Mouse (Mus musculus) liver, embryonic 15.5 days (tissue): ENCODE data around the gene Btbd9. TPM values are rescaled to one million over a fixed set of nuclear protein-coding genes. Genes with fewer than 3 reads are reported as not detected.

Experiments
- ATAC-seq: fragments of 200-750 bp; cut with Nextera tagmentation; 2 replicates; pipeline ENCODE4 v1.8.0; 2017; ENCODE audit warnings: moderate number of reproducible peaks, mild to moderate bottlenecking, moderate library complexity; ENCODE audit not compliant: insufficient read depth
- H3K27ac ChIP-seq: fragments of 300-500 bp; sonication (generic); replicated peaks from 2 replicates; pipeline ENCODE4 v1.5.1; 2015; ENCODE audit warnings: mild to moderate bottlenecking, inconsistent platforms
- H3K27me3 ChIP-seq: fragments of 300-500 bp; sonication (generic); 2 replicates; pipeline ENCODE4 v1.6.1; 2015; ENCODE audit warnings: mild to moderate bottlenecking, inconsistent platforms
- H3K36me3 ChIP-seq: fragments of 300-500 bp; sonication (generic); replicated peaks from 2 replicates; pipeline ENCODE4 v1.6.1; 2015; ENCODE audit warnings: moderate library complexity, mild to moderate bottlenecking, inconsistent platforms
- H3K4me1 ChIP-seq: fragments of 300-500 bp; sonication (generic); replicated peaks from 2 replicates; pipeline ENCODE4 v1.6.1; 2015; ENCODE audit warnings: inconsistent platforms
- H3K4me2 ChIP-seq: fragments of 300-500 bp; sonication (generic); 2 replicates; pipeline ENCODE4 v1.6.1; 2015; ENCODE audit warnings: moderate library complexity, mild to moderate bottlenecking, inconsistent platforms
- H3K4me3 ChIP-seq: fragments of 300-500 bp; sonication (generic); replicated peaks from 2 replicates; pipeline ENCODE4 v1.5.1; 2015; ENCODE audit warnings: mild to moderate bottlenecking, inconsistent platforms
- H3K9ac ChIP-seq: fragments of 300-500 bp; sonication (generic); 2 replicates; pipeline ENCODE4 v1.6.1; 2015; ENCODE audit warnings: moderate library complexity, mild to moderate bottlenecking, inconsistent platforms
- H3K9me3 ChIP-seq: fragments of 300-500 bp; sonication (generic); replicated peaks from 2 replicates; pipeline ENCODE4 v1.6.1; 2016; ENCODE audit warnings: inconsistent platforms
- WGBS: fragments of 180-500 bp; shearing (Covaris S2); methylation state at CpG from one replicate; pipeline ENCODE4 v1.1.7; 2015; ENCODE audit warnings: mixed read lengths; ENCODE audit not compliant: insufficient replicate concordance; 5-methylcytosine and 5-hydroxymethylcytosine counted together
- polyA plus RNA-seq: library from polyadenylated mRNA; unstranded; fragments of >200 nt; fragmentation: Nextera tagmentation; extraction: Ambion mirVana; gene quantifications from 2 replicates; pipeline ENCODE4 v1.2.1, GENCODE M21; 2015

Btbd9 gene
- polyA plus RNA-seq, 1 experiment from 2014 or later: 12.2 TPM

DNA sequence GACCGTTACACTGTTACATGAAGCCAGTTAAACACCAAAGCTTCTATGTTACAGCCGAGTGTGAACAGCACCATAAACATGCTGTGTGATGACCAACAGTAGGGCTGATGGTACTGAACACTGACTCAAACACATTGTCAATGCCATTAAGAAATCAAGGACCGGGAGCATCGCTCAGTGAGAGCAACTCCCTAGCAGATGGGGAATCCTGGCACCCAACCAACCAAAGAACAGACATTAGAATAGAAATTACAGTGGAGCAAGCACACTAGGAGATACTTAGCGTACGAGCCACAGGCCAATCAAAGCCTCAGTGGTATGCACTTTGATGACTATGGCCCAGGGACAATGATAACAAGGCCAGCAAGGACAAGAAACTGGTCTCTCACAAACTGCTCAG, 303.5 kb downstream of the Btbd9 start:
- no peak for ATAC-seq
- WGBS: 65% methylated on average over 6 of the region's 6 CpGs
- Histone ChIP-seq H3K4me3 (no peak overlapping the region), H3K9me3 (no peaks in the 10 kb centered on the region), H3K4me2 (no peak overlapping the region), H3K4me1 (0 out of 2 replicates have a peak, but pooled peaks cover 8% of the 10 kb centered on the region), H3K9ac (no peak overlapping the region), H3K36me3 (no peaks in the 10 kb centered on the region), H3K27me3 (no peaks in the 10 kb centered on the region), H3K27ac (no peak overlapping the region)

DNA sequence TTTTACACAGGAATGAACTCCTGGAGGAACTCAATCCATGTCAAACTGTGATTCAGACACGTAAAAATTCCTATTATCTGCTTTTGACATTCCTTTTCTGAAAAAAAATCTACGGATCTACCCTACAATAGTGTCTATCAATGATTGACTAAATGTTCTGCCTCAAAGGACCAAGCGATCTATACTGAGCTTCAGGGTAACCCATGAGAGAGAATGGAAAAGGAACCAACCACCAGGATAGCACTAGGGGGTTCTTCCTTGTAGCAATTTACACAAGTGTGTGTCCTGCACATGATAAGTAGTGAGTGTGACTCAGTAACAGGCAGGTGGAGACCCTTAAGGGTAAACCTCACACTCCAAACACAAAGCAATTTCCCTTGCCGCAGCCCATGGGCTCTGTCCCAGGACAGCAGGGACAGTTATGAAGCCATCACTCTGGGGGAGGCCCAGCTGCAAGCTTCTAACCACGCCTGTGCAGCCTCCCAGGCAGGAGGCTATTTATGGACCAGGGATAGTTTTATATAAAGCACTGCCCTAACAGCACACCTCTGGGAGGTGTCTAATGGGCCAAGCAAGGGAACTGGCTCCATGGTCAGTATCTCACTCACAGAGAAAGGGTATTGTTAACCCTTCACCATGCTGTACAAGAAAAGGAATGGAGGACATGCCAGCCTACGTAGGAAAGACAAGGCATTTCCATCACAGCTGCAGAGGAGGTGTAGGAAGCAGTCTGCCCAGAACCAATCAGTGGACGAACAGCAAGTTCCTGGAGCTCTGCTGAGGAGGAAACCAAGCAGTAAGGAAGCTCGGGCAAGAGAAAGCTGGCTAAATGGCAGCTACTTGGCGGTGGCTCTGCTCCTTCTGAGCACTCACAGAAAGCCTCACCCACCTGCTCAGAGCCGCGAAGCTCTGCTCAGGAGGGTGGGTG, 306.9 kb downstream of the Btbd9 start:
- no peak overlapping the region for H3K4me3 ChIP-seq
- 0 out of 2 replicates have a peak, but pooled peaks cover 8% of the 10 kb centered on the region for H3K4me1 ChIP-seq
- no peaks in the 10 kb centered on the region for H3K27me3 ChIP-seq
- H3K36me3 ChIP-seq: no peaks in the 10 kb centered on the region
- 54% methylated on average over 11 of the region's 11 CpGs for WGBS
- no peak for ATAC-seq
- H3K9me3 ChIP-seq: no peaks in the 10 kb centered on the region
- H3K27ac ChIP-seq: no peak overlapping the region
- H3K4me2 ChIP-seq: no peak overlapping the region
- no peak overlapping the region for H3K9ac ChIP-seq

DNA sequence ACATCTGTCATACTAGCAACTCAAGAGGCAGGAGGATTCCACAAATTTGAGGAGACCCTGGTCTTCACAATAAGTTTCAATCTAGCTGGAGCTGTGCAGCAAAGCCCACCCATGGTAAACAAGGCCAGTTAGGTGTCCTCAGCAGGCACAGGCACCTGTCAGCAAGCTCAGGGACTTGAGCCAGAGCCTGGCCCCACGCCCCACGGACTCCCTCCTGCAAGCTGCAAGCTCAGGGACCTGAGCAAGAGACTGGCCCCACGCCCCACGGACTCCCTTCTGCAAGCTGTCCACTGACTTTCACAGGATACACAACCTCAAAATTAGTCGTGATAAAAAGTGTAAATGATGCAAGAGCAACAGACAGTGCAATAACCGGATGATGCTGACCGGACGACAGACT, 307.8 kb downstream of the Btbd9 start:
- H3K9me3 ChIP-seq: no peaks in the 10 kb centered on the region
- no peak for ATAC-seq
- 0 out of 2 replicates have a peak, but pooled peaks cover 8% of the 10 kb centered on the region for H3K4me1 ChIP-seq
- H3K36me3 ChIP-seq: no peaks in the 10 kb centered on the region
- H3K9ac ChIP-seq: no peak overlapping the region
- no peak overlapping the region for H3K4me3 ChIP-seq
- H3K27me3 ChIP-seq: no peaks in the 10 kb centered on the region
- 78% methylated on average over 8 of the region's 8 CpGs for WGBS
- H3K27ac ChIP-seq: no peak overlapping the region
- no peak overlapping the region for H3K4me2 ChIP-seq

DNA sequence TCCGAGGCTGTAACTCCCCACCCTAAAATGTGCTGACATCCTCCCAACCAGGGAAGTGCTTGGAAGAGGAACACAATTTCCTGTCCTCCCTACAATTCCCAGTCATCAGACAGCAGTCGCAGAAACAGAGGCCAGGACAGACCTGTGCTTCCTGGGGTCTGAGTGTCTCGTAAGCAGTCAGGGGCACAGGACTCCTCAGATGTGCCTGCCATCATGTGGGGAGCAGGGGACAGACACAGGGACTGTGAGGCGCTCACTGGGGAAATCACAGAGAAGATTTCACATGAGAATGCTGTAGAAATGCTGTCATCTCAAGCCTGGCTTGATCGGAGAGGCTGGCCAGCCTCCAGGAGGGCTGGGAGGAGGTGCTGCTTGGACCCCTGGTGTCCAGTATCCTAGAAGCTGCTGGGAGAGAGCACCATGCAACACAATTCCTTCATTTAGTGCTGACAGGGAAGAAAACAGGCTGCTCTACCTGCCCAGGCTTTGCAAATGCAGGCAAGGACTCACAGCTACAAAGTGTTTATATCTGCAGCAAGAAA, 308.8 kb downstream of the Btbd9 start:
- Histone ChIP-seq H3K4me3 (no peak overlapping the region), H3K27ac (no peak overlapping the region), H3K4me1 (0 out of 2 replicates have a peak, but pooled peaks cover 8% of the 10 kb centered on the region), H3K36me3 (no peaks in the 10 kb centered on the region), H3K27me3 (no peaks in the 10 kb centered on the region), H3K9ac (no peak overlapping the region), H3K4me2 (no peak overlapping the region), H3K9me3 (no peaks in the 10 kb centered on the region)
- whole genome bisulfite sequencing: 72% methylated on average over 5 of the region's 5 CpGs
- ATAC-seq: no peak

DNA sequence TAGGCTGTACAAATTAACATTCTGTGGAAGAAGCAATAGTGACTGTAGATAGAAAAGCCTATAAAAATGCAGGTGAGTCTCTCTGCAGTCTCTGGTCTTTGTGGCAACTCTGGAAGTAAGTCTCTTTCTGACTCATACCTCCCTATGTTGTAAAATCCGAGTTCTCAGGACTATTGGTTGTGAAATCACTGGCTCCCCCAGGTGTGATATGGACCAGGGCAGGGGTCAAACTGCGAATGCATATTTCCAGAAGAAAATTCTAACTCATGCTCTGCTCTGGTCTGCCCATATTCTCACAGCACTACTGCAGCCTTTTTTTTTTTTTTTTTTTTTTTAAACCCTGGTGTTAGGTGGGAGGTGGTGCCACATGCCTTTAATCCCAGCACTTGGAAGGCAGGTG, 312.8 kb downstream of the Btbd9 start:
- no peak overlapping the region for H3K27ac ChIP-seq
- 61% methylated on average over 2 of the region's 2 CpGs for WGBS
- ATAC-seq: no peak

DNA sequence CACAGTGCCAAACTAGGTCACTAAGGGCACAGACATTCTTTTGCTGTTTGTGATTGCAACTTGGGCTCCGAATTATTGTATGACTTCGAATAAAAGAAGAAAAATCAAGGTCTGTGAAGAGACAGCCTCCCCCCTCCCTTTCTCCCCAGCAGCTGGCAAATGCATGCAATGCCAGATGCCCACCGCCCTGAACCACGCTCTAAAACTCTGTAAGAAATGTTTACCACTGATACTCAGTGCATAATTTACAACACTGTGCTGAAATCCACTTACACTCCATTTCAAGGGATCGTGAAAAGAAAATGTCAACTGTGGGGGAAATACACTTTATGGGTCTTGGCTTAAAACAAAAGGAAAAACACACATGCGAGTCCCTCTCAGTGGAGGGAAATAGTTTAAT, 313.3 kb downstream of the Btbd9 start:
- 72% methylated on average over 6 of the region's 6 CpGs for WGBS
- no peak overlapping the region for H3K4me3 ChIP-seq
- H3K36me3 ChIP-seq: no peaks in the 10 kb centered on the region
- no peak overlapping the region for H3K27ac ChIP-seq
- no peaks in the 10 kb centered on the region for H3K9me3 ChIP-seq
- 0 out of 2 replicates have a peak, but pooled peaks cover 6% of the 10 kb centered on the region for H3K4me1 ChIP-seq
- no peak for ATAC-seq
- no peaks in the 10 kb centered on the region for H3K27me3 ChIP-seq
- no peak overlapping the region for H3K4me2 ChIP-seq
- no peak overlapping the region for H3K9ac ChIP-seq

More for the DNA sequence above, 312.8 kb downstream of the Btbd9 start:
- Histone ChIP-seq H3K4me1 (0 out of 2 replicates have a peak, but pooled peaks cover 6% of the 10 kb centered on the region), H3K36me3 (no peaks in the 10 kb centered on the region), H3K4me3 (no peak overlapping the region), H3K9me3 (no peaks in the 10 kb centered on the region), H3K4me2 (no peak overlapping the region), H3K9ac (no peak overlapping the region), H3K27me3 (no peaks in the 10 kb centered on the region)

DNA sequence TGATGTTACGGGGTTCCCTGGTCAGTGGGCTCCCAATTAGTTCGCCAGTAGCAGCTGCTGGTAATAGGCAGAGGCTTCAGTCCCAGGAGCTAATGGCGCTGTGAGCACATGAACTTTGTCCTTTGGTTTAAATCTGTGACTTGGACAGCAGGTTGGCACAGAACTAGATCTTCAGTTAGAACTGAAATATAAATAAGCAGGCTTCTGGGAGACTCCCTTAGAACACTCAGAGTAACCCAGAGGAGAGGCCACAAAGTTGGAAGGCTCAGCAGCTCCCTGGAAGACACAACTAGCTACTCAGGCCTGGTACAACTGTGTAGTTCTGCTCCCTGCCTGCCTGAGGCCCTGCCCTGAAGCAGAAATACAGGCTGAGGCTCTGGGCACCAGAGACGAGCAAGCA, 313.8 kb downstream of the Btbd9 start:
- H3K27me3 ChIP-seq: no peaks in the 10 kb centered on the region
- no peak overlapping the region for H3K4me3 ChIP-seq
- H3K36me3 ChIP-seq: no peaks in the 10 kb centered on the region
- H3K9ac ChIP-seq: no peak overlapping the region
- H3K4me2 ChIP-seq: no peak overlapping the region
- H3K4me1 ChIP-seq: 0 out of 2 replicates have a peak, but pooled peaks cover 6% of the 10 kb centered on the region
- WGBS: 65% methylated on average over 4 of the region's 4 CpGs
- ATAC-seq: no peak
- H3K9me3 ChIP-seq: no peaks in the 10 kb centered on the region
- H3K27ac ChIP-seq: no peak overlapping the region

DNA sequence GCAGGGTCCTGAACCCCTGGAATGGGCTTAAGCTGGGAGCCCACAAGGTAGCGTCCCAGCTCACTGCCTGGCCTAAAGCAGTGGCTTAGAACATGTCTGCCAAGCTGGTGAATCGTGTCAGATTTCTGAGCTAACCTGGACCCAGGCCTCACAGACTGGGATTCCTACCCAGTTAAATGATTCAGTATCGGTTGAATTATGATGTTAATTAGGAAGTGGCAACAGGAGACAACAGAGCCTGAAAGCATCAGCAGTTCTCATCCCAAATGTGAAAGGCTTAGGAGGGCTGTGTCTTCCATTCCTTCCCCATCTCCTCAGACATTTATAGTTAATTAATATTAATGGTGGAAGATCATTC, 314.3 kb downstream of the Btbd9 start:
- no peaks in the 10 kb centered on the region for H3K9me3 ChIP-seq
- WGBS: 63% methylated on average over 3 of the region's 3 CpGs
- no peaks in the 10 kb centered on the region for H3K27me3 ChIP-seq
- 0 out of 2 replicates have a peak, but pooled peaks cover 6% of the 10 kb centered on the region for H3K4me1 ChIP-seq
- no peak overlapping the region for H3K27ac ChIP-seq
- ATAC-seq: no peak
- no peak overlapping the region for H3K4me3 ChIP-seq
- no peak overlapping the region for H3K4me2 ChIP-seq
- no peaks in the 10 kb centered on the region for H3K36me3 ChIP-seq
- no peak overlapping the region for H3K9ac ChIP-seq

DNA sequence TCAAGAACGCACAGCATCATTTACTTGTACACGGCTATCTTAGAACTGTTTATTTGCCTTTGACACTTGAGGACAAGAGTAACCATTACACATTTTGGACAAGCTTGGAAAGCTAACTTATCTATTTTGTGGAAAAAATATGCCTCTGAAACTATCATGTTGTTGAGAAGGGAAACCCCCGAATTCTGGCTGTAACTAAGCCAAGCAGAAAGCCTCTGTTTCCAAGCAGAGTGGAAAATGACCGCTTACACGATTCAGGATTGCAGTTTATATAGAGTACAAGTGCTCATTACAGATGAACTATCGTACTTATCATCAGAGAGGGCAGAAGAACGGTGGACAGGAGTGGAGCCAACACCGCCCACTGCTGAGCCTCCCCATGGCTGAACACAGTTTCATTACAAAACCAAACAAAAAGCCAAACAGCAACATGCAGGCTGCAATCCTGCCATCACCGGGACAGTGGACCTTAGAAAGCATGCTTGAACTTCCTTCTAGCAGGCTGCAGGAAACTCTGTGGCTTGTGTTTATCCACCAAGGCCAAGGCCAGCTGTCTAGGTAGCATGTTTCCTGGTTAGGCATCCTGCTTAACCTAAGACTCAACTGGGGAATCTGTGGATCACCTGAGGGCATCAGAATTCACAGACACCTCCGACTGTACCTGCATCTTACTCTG, 314.8 kb downstream of the Btbd9 start:
- H3K27ac ChIP-seq: no peak overlapping the region
- H3K4me2 ChIP-seq: no peak overlapping the region
- H3K4me1 ChIP-seq: 0 out of 2 replicates have a peak, but pooled peaks cover 6% of the 10 kb centered on the region
- H3K27me3 ChIP-seq: no peaks in the 10 kb centered on the region
- WGBS: 55% methylated on average over 10 of the region's 10 CpGs
- H3K4me3 ChIP-seq: no peak overlapping the region
- ATAC-seq: no peak
- no peak overlapping the region for H3K9ac ChIP-seq
- H3K9me3 ChIP-seq: no peaks in the 10 kb centered on the region
- H3K36me3 ChIP-seq: no peaks in the 10 kb centered on the region

DNA sequence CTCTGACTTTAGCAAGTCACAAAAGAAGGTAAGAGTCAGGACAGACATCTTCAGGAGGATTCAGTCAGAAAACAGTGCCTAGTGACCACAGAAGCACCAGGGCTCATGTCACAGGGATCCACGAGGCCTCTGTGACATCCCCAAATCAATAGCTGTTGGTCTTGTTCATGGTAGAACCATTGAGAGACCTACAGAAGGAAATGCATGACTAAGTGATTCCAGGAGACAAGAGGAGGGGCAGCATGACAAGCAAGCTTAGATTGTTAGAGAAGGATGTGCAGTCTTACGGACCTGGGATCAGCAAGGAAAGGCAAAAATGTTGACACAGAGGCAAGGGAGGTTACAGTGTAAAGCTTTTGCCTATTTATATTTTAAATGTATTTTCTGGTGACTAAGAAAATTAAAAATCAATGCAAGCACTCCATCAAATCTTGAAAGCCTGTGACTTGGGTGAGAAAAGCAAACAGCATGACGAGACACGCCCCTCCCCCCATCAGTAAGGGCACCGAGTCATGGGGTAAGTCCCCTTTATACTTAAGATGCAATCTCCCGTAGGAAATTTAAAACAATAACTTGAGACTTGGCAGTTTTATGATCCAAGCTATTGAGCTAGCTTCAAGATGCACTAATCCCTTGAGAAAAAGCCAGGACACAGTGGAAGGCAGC, 315.5 kb downstream of the Btbd9 start:
- Histone ChIP-seq H3K27me3 (no peaks in the 10 kb centered on the region), H3K27ac (no peak overlapping the region), H3K4me2 (no peak overlapping the region), H3K36me3 (no peaks in the 10 kb centered on the region), H3K4me3 (no peak overlapping the region), H3K9ac (no peak overlapping the region), H3K4me1 (0 out of 2 replicates have a peak, but pooled peaks cover 6% of the 10 kb centered on the region), H3K9me3 (no peaks in the 10 kb centered on the region)
- ATAC-seq: no peak
- 54% methylated on average over 6 of the region's 6 CpGs for WGBS

DNA sequence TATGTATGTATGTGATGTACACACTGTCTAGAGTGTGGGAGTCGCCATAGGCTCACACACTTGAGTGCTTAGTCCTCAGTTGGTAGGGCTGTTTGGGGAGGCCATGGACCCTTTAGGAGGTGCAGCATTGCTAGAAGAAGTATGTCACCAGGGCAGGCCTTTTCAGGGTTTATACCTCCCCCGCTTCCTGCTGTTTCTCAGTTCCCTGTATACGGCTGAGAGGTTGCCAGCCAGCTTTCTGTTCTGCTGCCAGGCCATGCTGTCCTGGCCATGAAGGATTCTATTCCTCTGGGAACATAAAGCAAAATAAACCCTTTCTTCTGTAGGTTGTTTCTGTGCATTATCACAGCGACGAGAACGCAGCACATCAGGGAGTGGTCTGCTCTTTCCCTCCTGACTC, 316.4 kb downstream of the Btbd9 start:
- Histone ChIP-seq H3K27ac (no peak overlapping the region), H3K4me3 (no peak overlapping the region), H3K27me3 (no peaks in the 10 kb centered on the region), H3K9ac (no peak overlapping the region), H3K4me2 (no peak overlapping the region), H3K36me3 (no peaks in the 10 kb centered on the region), H3K4me1 (0 out of 2 replicates have a peak, but pooled peaks cover 6% of the 10 kb centered on the region), H3K9me3 (no peaks in the 10 kb centered on the region)
- WGBS: 73% methylated on average over 6 of the region's 6 CpGs
- no peak for ATAC-seq
